Comparison of ENCODE assay signal across 11 mouse cellular contexts in genomic region chr16:97252997-97253635, GRCm38 (mm10).
A peak's percentile ranks its signal among the peaks of the same experiment; 100 is the strongest.
DNase-seq lines count a peak whose midpoint lies in the region.
"Had no signal": no experiment of that assay in that cellular context is flagged by ENCODE, and none has a peak within 500 bp of the region (broad histone marks: within the 10 kb centered on the region; RNA-seq: fewer than 3 reads in every experiment).

No protein-coding gene starts in this region.

- DNase-seq in kidney, adult 9 months, result peak; percentile 4
- DNase-seq in kidney, adult 18-20 months, result no peak
- DNase-seq in MN1 (ENCODE audit: low spot score), result peak; percentile 25
- peak; percentile 16 for DNase-seq in forelimb bud, embryonic 11.5 days (ENCODE audit: low read depth, low spot score)
- DNase-seq in mesoderm, embryonic 11.5 days (ENCODE audit: low read depth, low spot score), result peak; percentile 5
- DNase-seq in embryo, embryonic 10 days (ENCODE audit: low spot score), result no peak
- no peak for DNase-seq in cerebellum, postnatal 25 days
- DNase-seq in cerebellum, adult 18-20 months, result no peak
- DNase-seq: adrenal gland, postnatal 10 days; cerebellum, adult 9-11 months; liver, postnatal 0 days had no signal

Comparison
In these comparisons a context has a peak if more than half of its experiments do, and no peak if none do; other contexts are left out.
1. DNase-seq: peak in kidney, adult 9 months (single experiment), MN1 (single experiment), forelimb bud, embryonic 11.5 days (single experiment) and mesoderm, embryonic 11.5 days (single experiment); none in kidney, adult 18-20 months (single experiment), embryo, embryonic 10 days (single experiment), cerebellum, postnatal 25 days (0 of 2) and cerebellum, adult 18-20 months (0 of 2).